Mouse (Mus musculus): ENCODE measurements around the gene B3gnt8. TPM values are rescaled to one million over a fixed set of nuclear protein-coding genes. Genes with fewer than 3 reads are reported as not detected.
A peak's percentile ranks its signal among the peaks of the same experiment; 100 is the strongest.
"Not testable (repeated sequence)": the region's sequence is repeated elsewhere in the genome, so short reads cannot be mapped to it uniquely, and the experiment has no call there.

The B3gnt8 gene
- polyA plus RNA-seq (2015; fragmentation: Nextera tagmentation; extraction: Ambion mirVana) = 0.67 and 0.69 TPM in 2 replicates

GRCm38 (mm10) chr7:25626509-25627430 is at the start of gene B3gnt8:
TSS of gene B3gnt8 (plus strand) at chr7:25626654.
- Histone ChIP-seq H3K27ac (no peak within 1 kb of the TSS), H3K9me3 (replicated peaks) (no peaks in the 10 kb centered on the region), H3K9ac (peak within 1 kb of the TSS; percentile 9; the same call in 1 of the 2 replicates), H3K27me3 (peaks cover 24% of the 10 kb centered on the region), H3K4me2 (peak within 1 kb of the TSS; percentile 50), H3K4me1 (peaks cover 15% of the 10 kb centered on the region), H3K4me3 (peak within 1 kb of the TSS; percentile 19), H3K36me3 (ENCODE audit: poor library complexity, severe bottlenecking) (peaks cover 40% of the 10 kb centered on the region)
- 20% methylated on average over 27 of the region's 29 CpGs for WGBS
- no peak; the same call in 1 of the 2 replicates for ATAC-seq

DNA sequence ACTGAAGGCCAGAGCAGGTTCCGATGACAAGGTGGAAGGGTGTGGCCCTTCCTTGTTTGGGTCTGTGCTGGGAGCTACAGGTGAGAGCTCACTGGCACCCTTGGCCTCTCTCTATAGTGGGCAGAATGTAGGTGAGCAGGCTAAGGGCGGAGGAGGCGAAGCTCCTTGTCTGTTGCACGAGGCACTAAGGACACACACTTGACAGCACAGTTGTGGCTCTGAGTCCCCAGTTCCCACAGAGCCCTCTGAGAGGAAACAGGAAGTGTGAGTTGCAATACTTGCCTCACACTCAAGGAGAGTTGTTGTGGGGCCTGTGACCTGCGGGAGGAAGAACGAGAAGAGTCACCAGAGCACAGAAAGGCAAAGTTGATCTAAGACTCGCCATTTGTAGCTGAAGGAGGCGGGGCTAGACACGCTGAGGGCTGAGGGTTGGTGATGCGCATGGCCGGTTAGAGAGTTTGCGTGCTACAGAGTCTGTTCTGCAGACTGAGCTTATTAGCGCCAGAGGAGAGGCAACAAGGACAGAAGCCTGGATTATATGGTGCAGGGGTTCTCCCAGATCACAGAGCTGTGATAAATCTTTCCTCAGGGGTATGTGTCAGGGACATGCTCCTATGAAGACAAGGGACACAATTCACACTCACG is 49.5 kb upstream of the B3gnt8 start:
- not testable (repeated sequence) for ATAC-seq; H3K36me3 ChIP-seq (ENCODE audit: poor library complexity, severe bottlenecking); H3K9ac ChIP-seq; H3K4me2 ChIP-seq; H3K9me3 ChIP-seq (replicated peaks); H3K27me3 ChIP-seq; H3K27ac ChIP-seq; H3K4me3 ChIP-seq; H3K4me1 ChIP-seq
- 80% methylated on average over 14 of the region's 14 CpGs for WGBS

GRCm38 (mm10) chr7:25579441-25579840 is 47.0 kb upstream of the B3gnt8 start:
- no peaks in the 10 kb centered on the region for H3K9me3 ChIP-seq (replicated peaks)
- H3K4me1 ChIP-seq = no peaks in the 10 kb centered on the region
- H3K4me3 ChIP-seq = no peak overlapping the region
- no peak overlapping the region for H3K27ac ChIP-seq
- WGBS = 88% methylated on average over 10 of the region's 10 CpGs
- H3K4me2 ChIP-seq = no peak overlapping the region
- no peak for ATAC-seq
- no peak overlapping the region for H3K9ac ChIP-seq
- H3K36me3 ChIP-seq (ENCODE audit: poor library complexity, severe bottlenecking) = no peaks in the 10 kb centered on the region
- no peaks in the 10 kb centered on the region for H3K27me3 ChIP-seq

DNA sequence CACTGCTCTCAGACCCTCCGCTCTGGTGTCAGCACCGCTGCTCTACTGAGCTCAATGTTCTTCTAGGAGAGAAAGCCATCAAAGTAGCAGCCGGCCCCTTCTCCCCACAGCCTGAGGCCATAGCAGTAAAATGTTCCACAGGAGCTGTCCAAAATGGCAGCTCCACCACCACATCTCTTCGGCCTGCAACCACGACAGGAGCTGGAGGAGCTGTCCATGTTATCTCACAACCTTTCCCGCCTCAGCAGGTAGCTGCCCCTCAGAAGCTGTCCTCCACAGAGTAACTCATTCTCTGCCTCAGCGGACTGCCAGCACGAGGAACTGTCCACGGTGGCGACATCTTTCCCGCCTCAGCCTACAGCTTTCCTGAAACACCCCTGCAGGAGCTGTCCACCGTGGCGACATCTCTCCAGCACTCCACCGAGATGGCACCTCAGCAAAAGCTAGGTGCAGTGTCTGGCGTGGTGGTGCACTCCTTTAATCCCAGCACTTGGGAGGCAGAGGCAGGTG is 44.1 kb upstream of the B3gnt8 start:
- no peak overlapping the region for H3K4me3 ChIP-seq
- H3K27me3 ChIP-seq = no peaks in the 10 kb centered on the region
- no peak for ATAC-seq
- H3K4me1 ChIP-seq = no peaks in the 10 kb centered on the region
- no peak overlapping the region for H3K27ac ChIP-seq
- no peaks in the 10 kb centered on the region for H3K9me3 ChIP-seq (replicated peaks)
- no peak overlapping the region for H3K4me2 ChIP-seq
- H3K9ac ChIP-seq = no peak overlapping the region
- no peaks in the 10 kb centered on the region for H3K36me3 ChIP-seq (ENCODE audit: poor library complexity, severe bottlenecking)
- WGBS = 89% methylated on average over 15 of the region's 15 CpGs

DNA sequence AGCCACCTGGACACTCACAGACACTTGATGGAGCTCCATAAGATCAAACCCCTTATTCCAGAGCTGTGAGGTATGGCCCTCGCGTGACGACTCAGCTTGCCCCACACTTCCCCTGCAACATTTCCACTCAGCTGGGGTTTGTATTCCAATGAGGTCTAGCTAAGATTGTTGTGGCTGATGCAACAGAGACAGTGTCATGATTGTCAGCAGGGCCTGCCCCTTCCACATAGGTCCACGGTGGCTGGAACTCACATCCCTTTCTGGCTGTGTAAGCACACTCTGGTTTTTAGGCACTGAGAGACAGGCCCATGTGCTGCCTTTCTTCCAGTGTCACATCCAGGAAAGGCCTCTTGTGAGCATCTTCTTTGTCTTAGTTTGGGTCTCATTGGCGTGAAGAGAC is 41.8 kb upstream of the B3gnt8 start:
- Histone ChIP-seq H3K36me3 (ENCODE audit: poor library complexity, severe bottlenecking) (no peaks in the 10 kb centered on the region), H3K4me3 (no peak overlapping the region), H3K4me2 (no peak overlapping the region), H3K4me1 (no peaks in the 10 kb centered on the region), H3K27ac (no peak overlapping the region), H3K9me3 (replicated peaks) (no peaks in the 10 kb centered on the region), H3K9ac (no peak overlapping the region), H3K27me3 (no peaks in the 10 kb centered on the region)
- no peak for ATAC-seq
- WGBS = 90% methylated on average over 5 of the region's 5 CpGs

- H3K36me3 ChIP-seq (ENCODE audit: poor library complexity, severe bottlenecking) = no peaks in the 10 kb centered on the region
- no peaks in the 10 kb centered on the region for H3K4me1 ChIP-seq
- ATAC-seq = no peak
- H3K27me3 ChIP-seq = no peaks in the 10 kb centered on the region
- no peak overlapping the region for H3K27ac ChIP-seq
- no peak overlapping the region for H3K9ac ChIP-seq
- no peak overlapping the region for H3K4me2 ChIP-seq
- WGBS = 79% methylated on average over 9 of the region's 9 CpGs
- H3K4me3 ChIP-seq = no peak overlapping the region
- H3K9me3 ChIP-seq (replicated peaks) = no peaks in the 10 kb centered on the region
These were observed 40.9 kb upstream of the B3gnt8 start for GRCm38 (mm10) chr7:25585351-25586204.

- no peak overlapping the region for H3K4me2 ChIP-seq
- no peak overlapping the region for H3K9ac ChIP-seq
- WGBS = 83% methylated on average over 2 of the region's 2 CpGs
- H3K4me1 ChIP-seq = no peaks in the 10 kb centered on the region
- H3K27ac ChIP-seq = no peak overlapping the region
- no peaks in the 10 kb centered on the region for H3K9me3 ChIP-seq (replicated peaks)
- H3K4me3 ChIP-seq = no peak overlapping the region
- H3K36me3 ChIP-seq (ENCODE audit: poor library complexity, severe bottlenecking) = no peaks in the 10 kb centered on the region
- H3K27me3 ChIP-seq = no peaks in the 10 kb centered on the region
- ATAC-seq = no peak
These were observed 35.2 kb upstream of the B3gnt8 start for GRCm38 (mm10) chr7:25591226-25591625.

DNA sequence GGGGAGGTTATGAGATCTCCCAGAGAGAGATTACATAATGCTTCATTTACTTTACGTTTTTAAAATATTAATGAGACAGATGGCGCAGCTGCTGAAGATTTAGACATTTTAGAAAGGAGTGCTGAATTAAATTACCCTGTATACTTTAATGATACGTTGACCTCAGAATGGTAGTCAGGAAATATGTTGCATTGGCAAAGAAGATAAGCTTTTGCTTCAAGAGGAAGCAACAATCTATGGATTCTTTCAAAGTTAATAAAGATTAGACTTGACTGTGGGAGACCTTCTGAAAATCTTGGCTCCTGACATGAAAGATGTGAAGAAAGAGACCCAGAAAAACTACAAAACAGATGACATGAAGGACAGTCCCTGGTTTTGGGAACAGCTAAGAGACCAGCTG is 32.6 kb upstream of the B3gnt8 start:
- 84% methylated on average over 3 of the region's 3 CpGs for WGBS
- ATAC-seq = no peak
- no peak overlapping the region for H3K27ac ChIP-seq
- H3K9me3 ChIP-seq (replicated peaks) = no peaks in the 10 kb centered on the region
- H3K27me3 ChIP-seq = no peaks in the 10 kb centered on the region
- H3K4me1 ChIP-seq = no peaks in the 10 kb centered on the region
- H3K36me3 ChIP-seq (ENCODE audit: poor library complexity, severe bottlenecking) = no peaks in the 10 kb centered on the region
- no peak overlapping the region for H3K9ac ChIP-seq
- no peak overlapping the region for H3K4me3 ChIP-seq
- no peak overlapping the region for H3K4me2 ChIP-seq

GRCm38 (mm10) chr7:25599663-25600062 is 26.8 kb upstream of the B3gnt8 start:
- no peaks in the 10 kb centered on the region for H3K27me3 ChIP-seq
- H3K36me3 ChIP-seq (ENCODE audit: poor library complexity, severe bottlenecking) = no peaks in the 10 kb centered on the region
- no peak overlapping the region for H3K27ac ChIP-seq
- no peak overlapping the region for H3K4me3 ChIP-seq
- no peak overlapping the region for H3K4me2 ChIP-seq
- no peaks in the 10 kb centered on the region for H3K4me1 ChIP-seq
- no peaks in the 10 kb centered on the region for H3K9me3 ChIP-seq (replicated peaks)
- H3K9ac ChIP-seq = no peak overlapping the region
- WGBS = 14% methylated on average over 10 of the region's 10 CpGs
- 0 out of 2 replicates have a peak, but pooled peaks have one; percentile 21 for ATAC-seq

- H3K27ac ChIP-seq = no peak overlapping the region
- 88% methylated on average over 11 of the region's 11 CpGs for WGBS
These were observed 25.8 kb upstream of the B3gnt8 start for GRCm38 (mm10) chr7:25600666-25601065.

DNA sequence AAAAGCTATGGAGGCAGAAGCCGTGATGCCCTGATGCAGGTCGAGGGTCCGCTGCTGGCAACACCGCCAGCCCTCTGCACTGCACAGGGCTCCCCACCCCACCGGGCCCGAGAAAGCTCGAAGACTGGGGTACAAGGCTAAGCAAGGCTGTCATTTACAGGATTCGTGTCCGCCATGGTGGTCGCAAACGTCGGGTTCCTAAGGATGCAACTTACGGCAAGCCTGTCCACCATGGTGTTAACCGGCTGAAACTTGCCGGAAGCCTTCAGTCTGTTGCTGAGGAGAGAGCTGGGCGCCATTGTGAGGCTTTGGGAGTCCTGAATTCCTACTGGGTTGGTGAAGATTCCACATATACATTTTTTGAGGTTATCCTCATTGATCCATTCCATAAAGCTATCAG is 25.1 kb upstream of the B3gnt8 start:
- WGBS = 90% methylated on average over 16 of the region's 16 CpGs

More at GRCm38 (mm10) chr7:25600666-25601065, 25.8 kb upstream of the B3gnt8 start:
- no peak overlapping the region for H3K4me3 ChIP-seq
- no peaks in the 10 kb centered on the region for H3K27me3 ChIP-seq
- H3K36me3 ChIP-seq (ENCODE audit: poor library complexity, severe bottlenecking) = no peaks in the 10 kb centered on the region
- ATAC-seq = no peak
- no peaks in the 10 kb centered on the region for H3K4me1 ChIP-seq
- no peak overlapping the region for H3K4me2 ChIP-seq
- no peaks in the 10 kb centered on the region for H3K9me3 ChIP-seq (replicated peaks)
- no peak overlapping the region for H3K9ac ChIP-seq

More for the DNA sequence above, 25.1 kb upstream of the B3gnt8 start:
- Histone ChIP-seq H3K36me3 (ENCODE audit: poor library complexity, severe bottlenecking) (no peaks in the 10 kb centered on the region), H3K4me3 (no peak overlapping the region), H3K9me3 (replicated peaks) (no peaks in the 10 kb centered on the region), H3K4me2 (no peak overlapping the region), H3K27me3 (no peaks in the 10 kb centered on the region), H3K4me1 (no peaks in the 10 kb centered on the region), H3K9ac (no peak overlapping the region), H3K27ac (no peak overlapping the region)
- ATAC-seq = no peak
